Mouse (Mus musculus) 3134 (cell line): ENCODE data around the gene Myrip.

Experiments
- DNase-seq: peaks from one replicate; pipeline ENCODE4 v3.0.0-alpha.2; 2011; ENCODE audit warnings: low spot score; ENCODE audit not compliant: insufficient read length; ENCODE audit errors: extremely low read depth

Myrip gene

DNA sequence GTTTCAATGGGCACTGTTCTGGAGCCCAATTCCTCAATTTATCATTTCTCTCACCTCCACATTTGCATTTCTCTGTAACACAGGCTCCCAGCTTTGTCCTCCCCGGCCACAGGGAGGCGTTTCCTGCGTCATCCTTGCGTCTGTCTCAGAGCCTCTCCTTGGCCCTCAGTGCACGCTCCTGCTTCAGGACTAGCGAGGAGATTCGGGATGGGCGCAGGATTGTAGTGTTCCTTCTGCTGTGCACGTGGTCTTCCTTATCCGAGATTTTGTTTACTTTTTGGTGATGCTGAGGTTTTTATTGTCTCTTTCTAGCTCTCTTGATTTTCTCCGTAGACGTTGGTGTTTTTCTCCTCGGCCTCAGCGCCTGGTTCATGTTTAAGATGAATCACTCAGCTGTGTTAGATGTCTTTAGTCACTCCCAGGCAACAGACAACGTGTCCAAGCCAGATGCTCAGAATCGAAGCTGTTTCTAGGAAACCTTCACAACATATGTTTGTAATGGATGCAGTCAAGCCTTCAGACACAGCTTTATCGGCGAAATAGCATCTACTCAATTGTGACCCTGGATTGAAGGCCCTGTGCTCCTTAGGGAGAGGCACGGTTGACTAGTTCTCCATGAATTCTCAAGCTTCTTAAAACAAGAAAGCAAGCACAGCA, 218.3 kb downstream of the Myrip start:
- no peak for DNase-seq

- DNase-seq, result no peak
These were observed 219.8 kb downstream of the Myrip start for GRCm38 (mm10) chr9:120521161-120521560.
